Mouse (Mus musculus) left cerebral cortex, adult 11 months (tissue): ENCODE results near the gene Mrps7.

Experiments
- DNase-seq: peaks from one replicate; pipeline ENCODE4 v3.0.0; 2022; ENCODE audit warnings: low spot score

Mrps7 gene

DNA sequence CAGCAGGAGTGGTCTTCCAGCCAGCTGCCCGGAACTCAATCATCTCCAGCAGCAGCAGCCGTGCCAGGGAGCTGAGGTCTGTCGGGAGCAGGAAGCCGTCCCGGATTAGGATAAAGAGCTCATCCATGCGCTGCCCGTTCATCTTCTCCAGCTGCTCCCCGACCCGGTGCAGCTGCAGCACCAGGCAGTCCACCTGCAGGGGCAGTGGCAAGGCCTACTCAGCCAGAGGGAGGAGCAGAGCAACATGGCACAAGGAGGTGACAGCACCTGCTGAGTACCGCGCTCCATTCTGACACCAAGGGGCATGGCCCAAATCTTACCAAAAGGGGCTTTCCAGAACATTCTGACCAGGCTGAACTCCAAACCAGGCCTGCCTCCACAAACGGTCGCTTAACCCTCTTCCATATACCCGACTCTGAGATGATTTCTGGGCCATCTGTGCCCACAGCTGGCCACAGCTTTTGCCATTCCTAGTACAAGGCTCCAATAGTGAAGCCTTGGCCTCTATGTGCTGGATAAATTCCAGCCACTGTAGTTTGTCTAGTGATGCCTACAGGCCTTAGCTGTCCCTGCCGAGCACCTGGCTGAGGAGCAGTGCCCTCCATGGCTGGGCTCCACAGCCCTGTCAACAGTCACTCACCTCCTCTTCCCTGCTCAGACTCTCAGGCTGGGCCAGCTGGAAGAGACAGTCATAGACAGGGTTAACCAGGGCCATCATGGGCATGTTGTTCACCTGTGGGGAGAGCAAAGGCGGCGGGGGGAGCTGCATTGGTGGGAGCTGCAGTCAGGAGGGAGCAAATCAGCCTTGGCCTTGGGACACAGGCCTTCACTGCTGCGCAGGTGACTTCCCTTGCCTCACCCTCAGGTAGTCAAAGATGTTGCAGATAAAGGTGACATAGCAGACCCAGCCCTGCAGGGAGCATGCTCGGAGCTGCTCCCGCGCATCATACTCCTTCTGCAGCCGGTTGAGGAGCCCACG, 5.0 kb downstream of the Mrps7 start:
- DNase-seq: no peak

DNA sequence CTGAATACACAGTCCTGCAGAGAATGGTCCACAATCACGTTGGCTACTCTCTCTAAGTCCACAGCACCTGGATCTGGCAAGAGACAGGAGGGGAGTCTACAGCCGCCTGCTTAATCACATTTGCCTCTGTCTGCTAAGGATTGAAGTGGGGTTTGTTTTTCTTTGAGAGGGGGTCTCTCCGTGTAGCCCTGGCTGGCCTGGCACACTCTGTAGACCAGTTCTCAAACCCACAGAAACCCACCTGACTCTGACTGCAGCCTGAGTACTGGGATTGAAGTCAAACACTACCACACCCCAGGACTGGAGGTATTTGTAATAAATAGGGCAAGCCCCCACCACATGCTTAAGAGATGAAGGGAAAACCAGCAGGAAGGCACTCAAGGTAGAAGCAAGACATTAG, 5.9 kb downstream of the Mrps7 start:
- no peak for DNase-seq

DNA sequence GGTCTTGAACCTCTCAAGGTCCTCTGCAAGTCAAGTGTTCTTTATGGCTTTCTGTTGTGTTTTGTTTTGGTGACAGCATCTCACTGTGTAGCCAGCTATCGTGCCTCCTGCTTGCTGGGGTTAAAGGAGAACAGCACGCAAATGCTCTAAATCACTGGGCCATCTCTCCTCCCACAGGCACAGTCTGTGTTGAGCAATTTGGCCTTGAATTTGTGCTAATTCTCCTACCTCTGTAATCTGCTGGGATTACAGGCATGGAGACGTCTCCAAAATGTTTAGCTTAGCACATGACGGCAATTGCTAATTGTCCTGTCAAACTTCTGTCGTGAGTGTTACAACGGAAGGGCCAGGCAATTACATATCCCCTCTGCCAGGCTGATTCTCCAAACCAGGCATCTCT, 7.4 kb downstream of the Mrps7 start:
- DNase-seq: no peak

DNA sequence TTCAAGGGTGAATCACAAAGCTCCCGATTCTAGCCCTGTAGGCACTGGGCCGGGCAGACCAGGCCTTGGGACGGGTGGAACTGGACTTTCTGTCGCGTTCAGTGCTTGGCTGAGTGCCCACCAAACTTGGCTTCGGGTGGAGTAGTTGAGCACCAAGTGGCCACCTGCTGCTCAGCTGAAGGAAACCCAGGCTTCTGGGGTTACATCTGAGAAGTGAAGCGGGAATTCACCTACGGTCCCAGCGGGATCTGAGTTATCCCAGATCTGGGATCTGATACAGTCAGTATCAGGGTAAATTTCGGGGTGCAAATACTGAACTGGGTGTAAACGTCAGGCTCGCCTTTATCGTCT, 8.3 kb downstream of the Mrps7 start:
- DNase-seq: no peak

DNA sequence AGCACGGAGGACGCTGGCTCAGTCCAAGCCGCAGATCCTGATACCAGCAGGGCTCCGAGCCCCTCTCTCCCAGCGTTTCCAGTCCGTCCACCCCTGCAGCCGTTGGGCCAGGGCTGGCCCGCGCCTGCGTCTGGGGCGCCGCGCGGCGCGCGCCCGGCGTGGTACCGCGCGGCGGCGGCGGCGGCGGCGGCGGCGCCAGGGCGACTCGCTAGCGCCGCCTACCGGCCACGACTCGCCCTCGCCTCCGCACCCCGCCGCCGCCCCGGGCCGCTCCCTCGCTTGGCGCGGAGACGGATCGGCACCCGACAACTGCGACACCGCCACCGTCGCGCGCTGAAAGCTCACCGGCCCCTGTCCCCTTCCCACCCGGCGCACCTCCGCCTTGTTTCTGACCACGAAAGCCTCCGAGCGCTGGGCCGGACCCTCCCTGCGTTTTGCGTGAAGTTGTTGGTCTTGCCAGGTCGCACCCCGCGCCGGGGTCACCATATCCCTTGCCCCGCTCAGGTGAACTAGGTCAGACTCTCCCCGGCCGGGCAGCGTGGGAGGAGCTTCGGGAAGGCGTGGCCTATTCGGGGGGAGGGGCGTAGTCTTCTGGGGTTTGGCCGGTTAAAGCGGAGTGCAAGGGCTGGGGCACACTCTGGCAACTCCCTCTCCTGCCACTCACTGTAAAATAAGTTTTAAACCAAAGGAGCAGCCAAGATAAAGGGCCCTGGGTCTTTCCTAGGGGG, 8.8 kb downstream of the Mrps7 start, which contains the start of gene Mif4gd:
Gene Mif4gd, minus strand, starts transcription at position 560 of the 728 bp plus-strand sequence.
- peak; percentile 67 for DNase-seq

DNA sequence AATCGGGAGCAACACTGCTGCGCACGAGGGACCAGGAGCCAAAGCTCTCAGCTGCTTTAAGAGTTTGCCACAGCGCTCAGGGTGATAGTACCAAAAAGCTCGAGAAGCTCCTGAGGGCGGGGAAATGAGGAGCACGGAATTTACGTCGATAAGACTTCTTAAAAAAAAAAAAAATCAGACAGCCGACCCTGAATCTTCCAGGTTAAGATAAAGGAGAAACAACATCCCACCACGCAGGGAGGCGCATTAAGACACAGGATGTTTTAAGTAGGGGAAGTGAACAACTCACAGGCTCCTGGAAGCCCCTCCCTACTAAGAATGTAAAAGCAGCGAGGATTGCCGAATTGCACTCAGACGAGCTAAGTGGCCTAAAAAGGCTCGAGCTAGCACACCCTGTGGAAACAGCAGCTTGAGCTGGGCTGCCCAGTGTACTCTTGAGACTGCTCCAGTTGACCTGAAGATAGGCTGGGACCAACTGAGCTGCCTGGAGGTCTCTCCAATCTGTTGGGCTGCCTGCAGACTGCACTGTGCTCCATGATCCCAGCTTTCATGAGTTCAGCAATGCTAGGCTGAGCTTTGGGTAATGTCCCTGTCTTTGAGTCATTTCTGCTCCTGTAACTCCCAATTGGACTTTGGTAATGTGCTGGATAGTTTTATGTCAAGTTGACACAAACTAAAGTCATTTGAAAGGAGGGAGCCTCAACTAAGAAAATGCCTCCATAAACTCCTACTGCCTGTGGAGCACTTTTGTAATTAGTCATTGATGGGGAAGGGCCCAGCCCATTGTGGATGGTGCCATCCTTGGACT, 9.6 kb downstream of the Mrps7 start:
- DNase-seq: no peak

DNA sequence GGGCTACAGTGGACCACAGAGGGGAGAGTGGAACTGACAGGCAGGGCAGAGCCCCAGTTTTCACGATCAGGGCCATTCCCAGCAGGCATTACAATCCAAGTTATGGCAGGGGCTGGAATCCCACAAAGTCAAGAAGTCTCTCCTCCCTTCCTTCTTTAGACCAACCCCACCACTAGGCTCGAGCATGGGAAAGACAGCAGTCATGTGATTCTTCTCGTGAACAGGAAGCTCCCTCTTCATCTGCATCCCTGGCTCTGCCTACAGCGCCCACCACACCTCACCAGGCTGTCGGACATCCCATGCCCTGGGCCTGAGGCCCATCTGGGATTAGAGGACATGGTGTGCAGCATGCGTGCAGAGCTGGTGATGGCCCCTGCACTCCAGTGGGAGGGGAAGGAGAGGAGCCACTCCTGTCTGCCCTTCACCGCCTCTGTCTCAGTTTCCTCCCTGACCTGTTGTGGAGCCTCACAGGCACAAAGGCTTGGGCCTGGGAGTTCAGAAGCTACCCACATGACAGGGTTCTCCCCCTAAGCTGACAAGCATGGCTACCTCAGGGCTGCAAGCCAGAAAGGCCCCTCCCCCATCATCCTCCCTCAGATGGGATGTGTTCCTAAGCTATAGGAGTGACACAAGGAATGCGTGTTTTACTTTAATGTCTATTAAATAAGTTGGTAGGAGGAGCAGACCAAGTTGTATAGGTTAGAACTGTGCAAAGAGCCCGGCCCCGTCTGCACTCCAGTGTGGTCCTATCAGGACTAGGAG, 10.8 kb downstream of the Mrps7 start:
- no peak for DNase-seq

DNA sequence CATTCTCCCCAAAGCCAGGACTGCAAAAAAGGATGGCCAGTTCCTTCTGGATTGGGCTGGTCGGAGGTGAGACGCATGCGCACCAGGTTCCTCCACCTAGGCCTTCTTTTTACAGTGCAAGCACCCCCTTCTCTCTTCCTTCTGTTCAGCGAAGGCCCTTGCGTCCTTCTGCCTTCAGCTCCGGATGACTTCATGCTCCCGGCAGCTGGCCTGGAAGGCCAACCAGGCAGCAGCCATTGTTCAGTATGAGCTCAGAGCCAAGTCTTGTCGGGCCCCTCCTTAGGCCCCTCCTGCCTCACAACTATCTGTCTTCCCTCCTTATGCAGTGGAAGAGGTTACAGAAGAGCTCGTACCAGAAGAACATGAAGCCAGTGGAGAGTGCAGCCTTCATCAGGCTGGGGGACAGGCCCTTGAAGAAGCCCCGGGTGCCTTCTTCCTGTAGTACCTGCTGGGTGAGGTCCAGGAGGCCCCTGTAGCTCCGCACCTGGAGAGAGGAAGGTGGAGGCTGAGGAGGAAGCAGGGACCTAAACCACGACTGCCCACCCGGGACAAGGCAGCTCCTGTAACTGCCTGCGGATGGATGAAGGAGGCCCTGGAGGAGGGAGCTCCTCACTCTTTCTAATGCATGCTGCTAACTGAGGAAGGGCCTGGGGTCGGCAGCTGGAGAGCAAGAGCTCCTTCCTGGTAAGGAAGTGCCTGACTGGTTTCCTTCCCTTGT, 11.5 kb downstream of the Mrps7 start:
- DNase-seq: no peak

DNA sequence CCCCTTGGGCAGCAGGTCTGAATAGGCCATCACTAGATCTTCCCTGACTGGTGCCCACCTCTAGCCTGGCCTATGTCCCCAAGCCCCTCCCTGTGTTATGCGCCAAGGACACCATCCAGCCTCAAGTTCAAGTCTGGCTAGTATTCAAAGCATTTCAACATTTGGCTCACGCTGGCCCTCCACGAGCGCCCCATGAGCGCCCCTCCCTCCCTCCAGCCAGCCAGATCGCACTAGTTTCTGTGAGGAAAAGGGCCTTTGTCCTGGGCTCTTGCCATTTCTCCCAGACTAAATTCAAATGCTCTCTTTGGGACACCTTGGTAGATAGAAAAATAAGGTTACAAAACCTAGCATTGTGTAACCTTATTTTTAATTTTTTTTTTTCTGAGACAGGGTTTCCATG, 12.2 kb downstream of the Mrps7 start:
- no peak for DNase-seq

DNA sequence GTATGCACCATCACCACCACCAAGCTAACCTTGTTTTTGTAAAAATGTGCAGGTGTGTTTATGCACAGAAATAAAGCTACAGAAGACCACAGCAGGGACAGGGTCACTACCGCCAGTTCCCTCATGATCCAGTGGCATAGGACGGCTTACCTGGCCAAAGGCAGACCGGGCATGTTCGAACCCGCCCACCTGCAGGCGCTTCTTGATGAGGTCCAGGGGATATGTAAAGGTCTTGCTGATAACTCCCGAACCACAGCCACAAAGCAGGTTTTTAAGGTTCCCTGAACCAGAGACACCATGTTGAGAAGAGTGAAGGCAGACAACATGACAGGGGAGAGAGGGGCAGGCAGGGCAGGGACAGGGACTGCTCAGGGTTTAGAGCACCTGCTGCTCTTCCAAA, 12.6 kb downstream of the Mrps7 start:
- no peak for DNase-seq

DNA sequence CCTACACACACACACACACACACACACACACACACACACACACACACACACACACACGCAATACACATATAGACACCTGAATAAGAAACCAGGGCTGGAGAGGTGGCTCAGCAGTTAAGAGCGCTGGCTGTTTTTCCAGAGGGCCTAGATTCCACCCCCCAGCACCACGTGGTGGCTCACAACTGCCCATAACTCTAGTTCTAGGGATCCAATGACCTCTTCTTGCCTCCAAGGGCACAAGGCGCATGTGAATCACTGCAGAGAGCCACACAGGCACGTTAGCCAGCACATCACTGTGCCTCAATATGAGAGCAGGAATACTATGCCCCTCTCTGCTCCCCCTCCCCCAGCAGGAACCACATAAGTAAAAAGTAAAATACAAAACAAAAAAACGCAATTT, 13.2 kb downstream of the Mrps7 start:
- DNase-seq: no peak

DNA sequence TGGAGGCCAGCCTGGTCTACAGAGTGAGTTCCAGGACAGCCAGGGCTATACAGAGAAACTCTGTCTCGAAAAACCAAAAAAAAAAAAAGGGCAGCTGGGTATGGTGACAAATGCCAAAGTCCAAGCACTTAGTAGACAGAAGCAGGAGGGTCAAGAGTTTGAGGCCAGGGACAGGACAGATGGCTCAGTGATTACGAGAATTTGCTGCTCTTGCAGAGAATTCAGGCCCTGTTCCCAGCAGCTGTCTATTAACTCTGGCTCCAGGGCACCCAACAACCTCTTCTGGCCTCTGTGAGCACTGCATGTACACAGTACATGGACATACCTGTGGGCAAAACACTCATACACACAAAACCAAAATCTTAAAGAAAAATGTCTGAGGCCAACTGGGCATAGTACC, 14.3 kb downstream of the Mrps7 start:
- DNase-seq: no peak

DNA sequence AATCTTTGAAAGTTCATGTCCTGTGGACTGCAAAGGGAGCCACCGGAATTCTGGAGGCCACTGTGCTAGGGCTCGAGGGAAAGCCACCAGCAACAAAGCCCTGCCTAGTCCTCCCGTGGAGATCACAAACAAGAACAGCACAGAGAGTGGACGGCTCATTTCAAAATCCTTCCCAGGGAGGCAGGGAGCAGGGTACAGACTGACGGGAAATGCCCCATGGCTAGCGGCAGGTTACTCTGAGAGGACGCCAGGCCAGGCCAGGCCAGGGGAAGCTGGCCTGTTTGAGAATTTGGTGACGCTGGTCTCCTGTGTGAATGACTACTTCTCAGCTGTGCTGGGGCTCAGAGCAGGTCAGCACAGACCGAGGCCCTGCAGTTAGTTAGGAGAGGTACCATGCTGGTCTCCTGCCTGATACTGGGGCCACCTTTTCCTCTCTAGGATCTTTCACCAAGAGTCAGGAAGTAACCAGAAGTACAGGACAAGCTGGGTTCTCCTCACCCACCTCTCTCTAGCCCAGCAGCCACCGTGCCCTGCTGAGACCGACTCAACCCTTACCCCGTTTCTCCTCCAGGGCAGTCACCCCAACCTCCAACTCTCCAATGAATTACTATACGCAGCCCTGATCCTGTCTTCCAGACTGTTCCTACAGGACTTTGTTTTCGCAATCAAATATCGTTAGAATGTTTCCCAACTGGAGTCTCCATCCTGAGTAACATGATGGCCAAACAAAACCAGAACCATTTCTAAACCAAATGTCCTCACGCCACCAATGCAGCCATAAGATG, 15.2 kb downstream of the Mrps7 start:
- DNase-seq: no peak

DNA sequence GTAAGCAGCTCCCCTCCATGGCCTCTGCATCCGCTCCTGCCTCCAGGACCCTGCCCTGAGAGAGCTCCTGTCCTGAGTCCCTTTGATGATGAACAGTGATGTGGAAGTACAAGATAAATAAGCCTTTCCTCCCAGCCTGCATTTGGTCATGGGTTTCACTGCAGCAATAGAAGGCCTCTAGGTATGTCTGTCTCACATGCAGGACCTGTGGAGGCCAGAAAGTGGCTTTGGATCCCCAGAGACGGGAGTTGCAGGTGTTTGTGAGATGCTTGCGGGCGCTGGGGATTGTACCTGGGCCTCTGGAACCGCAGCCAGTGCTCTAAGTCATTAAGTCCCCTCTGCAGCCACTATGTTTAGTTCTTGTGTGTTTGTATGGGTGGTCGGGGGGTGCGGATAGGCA, 16.2 kb downstream of the Mrps7 start:
- DNase-seq: no peak

DNA sequence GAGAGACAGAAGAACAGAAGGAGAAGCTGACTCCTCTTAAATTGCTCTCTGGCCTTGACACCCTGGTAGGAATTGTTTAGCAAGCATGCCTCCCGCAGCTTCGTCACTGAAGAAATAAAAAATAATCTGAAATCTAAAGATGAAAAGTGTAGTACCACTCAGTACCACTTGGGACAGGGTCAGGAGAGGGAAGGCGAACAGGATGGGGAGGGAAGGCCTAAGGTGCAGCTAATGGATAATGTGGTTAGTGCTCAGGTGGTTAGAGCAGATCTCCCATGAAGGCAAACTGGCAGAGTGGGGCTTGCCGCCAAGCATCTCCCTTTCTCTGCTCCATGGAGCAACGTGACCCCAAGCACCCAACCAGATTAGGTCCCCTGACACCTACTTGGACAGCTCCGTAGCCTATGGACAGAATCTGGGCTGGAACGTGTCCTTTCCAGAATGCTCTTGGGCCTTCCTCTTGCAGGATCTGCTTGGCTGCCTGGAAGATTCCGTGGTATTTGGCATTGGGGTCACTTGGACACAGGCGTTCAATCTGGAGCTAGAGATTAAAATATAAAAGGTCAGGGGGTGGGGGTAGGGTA, 19.9 kb downstream of the Mrps7 start:
- DNase-seq: no peak

DNA sequence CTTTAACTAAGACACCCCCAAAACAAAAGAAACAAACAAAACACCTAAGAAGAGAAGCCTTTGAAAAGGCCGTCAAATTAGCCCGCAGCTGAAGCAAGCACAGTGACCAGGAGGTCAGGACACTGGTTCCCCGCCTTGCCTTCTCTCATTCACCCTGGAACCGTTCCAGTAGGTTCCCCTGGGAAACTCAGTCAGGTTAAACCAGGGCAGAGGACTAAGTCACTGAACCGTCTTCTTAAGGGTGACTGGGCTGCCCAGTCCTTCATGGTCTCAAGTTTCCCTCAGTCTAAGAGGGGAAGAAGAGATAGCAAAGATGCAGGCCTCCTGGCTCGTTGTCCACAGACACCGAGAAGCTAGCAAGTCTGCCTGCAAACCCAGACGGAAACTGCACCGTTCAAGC, 22.2 kb downstream of the Mrps7 start:
- no peak for DNase-seq

DNA sequence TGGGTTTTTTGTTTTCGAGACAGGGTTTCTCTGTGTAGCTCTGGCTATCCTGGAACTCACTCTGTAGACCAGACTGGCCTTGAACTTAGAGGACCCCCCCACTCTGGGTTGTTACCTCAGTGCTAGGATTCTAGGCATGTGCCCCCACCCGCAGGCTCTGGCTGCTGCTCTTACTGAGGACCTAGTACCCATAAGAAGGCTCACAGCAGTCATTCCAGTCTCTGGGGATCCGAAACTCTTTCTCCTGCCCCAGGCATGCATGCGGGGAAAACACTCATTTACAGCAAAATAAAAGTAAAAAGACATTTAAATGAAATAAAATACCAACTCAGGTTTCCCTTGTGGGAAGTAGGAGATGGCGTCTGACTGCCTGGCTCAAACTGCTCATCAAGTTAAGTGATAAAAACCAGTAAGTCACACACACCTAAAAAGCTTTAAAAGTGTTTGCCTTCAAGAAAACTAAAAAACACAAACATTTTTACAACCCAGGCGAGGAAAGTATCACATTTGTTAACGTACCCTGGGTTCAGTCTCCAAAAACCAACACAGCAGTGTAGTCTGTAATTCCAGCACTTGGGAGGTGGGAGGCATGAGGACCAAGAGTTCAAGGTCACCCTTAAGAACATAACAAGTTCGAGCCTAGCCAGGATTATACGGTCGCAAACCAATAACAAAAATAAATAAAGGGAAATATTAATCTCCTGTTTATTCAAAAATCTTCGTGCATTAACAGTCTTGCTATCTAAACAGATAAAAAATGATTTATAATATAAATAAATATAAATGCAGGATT, 23.3 kb downstream of the Mrps7 start:
- DNase-seq: no peak

DNA sequence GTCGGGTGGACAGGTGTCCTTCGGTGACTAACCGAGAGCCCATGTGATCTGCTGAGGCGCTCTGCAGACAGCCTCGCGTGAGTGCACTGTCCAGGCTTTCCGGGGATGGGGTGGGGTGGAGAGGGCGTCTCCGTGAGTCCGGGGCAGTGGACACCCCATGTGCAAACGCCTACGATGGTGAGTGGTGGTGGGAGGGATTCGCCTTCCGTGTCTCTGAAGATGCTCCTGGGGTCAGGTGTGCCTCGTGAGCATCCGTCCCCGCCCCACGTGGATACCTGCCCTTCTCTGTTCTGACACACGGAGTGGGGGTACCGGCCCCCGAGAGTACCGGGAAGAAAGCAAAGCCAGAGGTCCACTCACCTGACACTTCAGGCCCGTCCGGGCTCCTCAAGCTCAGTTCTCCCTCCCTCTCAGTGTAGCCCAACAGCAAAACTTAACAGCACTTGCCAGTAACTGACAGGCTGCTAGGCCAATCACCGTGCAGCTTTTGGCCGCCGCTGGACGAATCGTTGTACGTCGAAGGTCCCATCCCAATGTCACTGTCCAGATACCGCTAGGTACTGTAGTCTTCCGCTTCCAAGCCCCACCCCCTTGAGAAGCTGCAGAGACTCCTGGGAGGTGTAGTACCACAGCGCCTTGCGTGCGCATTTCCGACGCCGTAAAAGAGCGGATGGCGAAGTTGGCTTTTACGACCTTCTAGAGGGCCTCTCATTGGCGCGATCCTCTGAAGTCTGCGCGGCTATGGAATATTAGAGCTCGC, 24.2 kb downstream of the Mrps7 start, which contains the start of gene Slc25a19:
Gene Slc25a19, minus strand, starts transcription at position 591 of the 760 bp plus-strand sequence.
- peak; percentile 99 for DNase-seq
